10 mouse cellular contexts compared by ENCODE assay signal in genomic region chr17:25111739-25112422, GRCm38 (mm10). TPM values are rescaled to one million over a fixed set of nuclear protein-coding genes. Genes with fewer than 3 reads are reported as not detected.
A peak's percentile ranks its signal among the peaks of the same experiment; 100 is the strongest.
DNase-seq lines count a peak whose midpoint lies in the region; ATAC-seq lines count a peak whose summit lies in the region.
"Had no signal": no experiment of that assay in that cellular context is flagged by ENCODE, and none has a peak within 500 bp of the region (broad histone marks: within the 10 kb centered on the region; RNA-seq: fewer than 3 reads in every experiment).

No protein-coding gene starts in this region.

- peaks cover 31% of the 10 kb centered on the region for H3K36me3 ChIP-seq in liver, embryonic 15.5 days (replicated peaks)
- peaks cover 69% of the 10 kb centered on the region for H3K36me3 ChIP-seq in liver, embryonic 12.5 days
- H3K36me3 ChIP-seq in heart, embryonic 15.5 days = peaks cover 30% of the 10 kb centered on the region

- H3K4me2 ChIP-seq in liver, embryonic 15.5 days = no peak overlapping the region
- H3K4me2 ChIP-seq in liver, embryonic 12.5 days = no peak overlapping the region
- no peak overlapping the region for H3K4me2 ChIP-seq in heart, embryonic 15.5 days
- H3K4me2 ChIP-seq: midbrain, embryonic 12.5 days had no signal

- H3K9ac ChIP-seq in liver, embryonic 15.5 days = no peak overlapping the region
- H3K9ac ChIP-seq in liver, embryonic 12.5 days = no peak overlapping the region
- H3K9ac ChIP-seq in heart, embryonic 15.5 days = peak overlapping the region; percentile 2; the same call in 1 of the 2 replicates
- H3K9ac ChIP-seq: midbrain, embryonic 12.5 days had no signal

- peak overlapping the region; percentile 57; the same call in 1 of the 2 replicates for H3K27ac ChIP-seq in liver, embryonic 15.5 days (replicated peaks)
- H3K27ac ChIP-seq in liver, embryonic 12.5 days = no peak overlapping the region
- H3K27ac ChIP-seq in heart, embryonic 15.5 days = peak overlapping the region; percentile 43
- H3K27ac ChIP-seq: midbrain, embryonic 12.5 days had no signal

- intact Hi-C loops in left cerebral cortex, postnatal 14 days (cut with DNase I) = no loop called here

- ATAC-seq in liver, embryonic 15.5 days (ENCODE audit: insufficient read depth) = no peak
- no peak for ATAC-seq in liver, embryonic 12.5 days
- no peak for ATAC-seq in heart, embryonic 15.5 days (replicated peaks; ENCODE audit: insufficient number of reproducible peaks, insufficient read depth, low FRiP score, low read depth)
- ATAC-seq: Patski had no signal

- H3K9me3 ChIP-seq in liver, embryonic 15.5 days (replicated peaks) = no peaks in the 10 kb centered on the region
- H3K9me3 ChIP-seq in liver, embryonic 12.5 days (replicated peaks) = no peaks in the 10 kb centered on the region
- no peaks in the 10 kb centered on the region for H3K9me3 ChIP-seq in heart, embryonic 15.5 days (replicated peaks)
- H3K9me3 ChIP-seq: midbrain, embryonic 12.5 days had no signal

- 71% methylated on average over 8 of the region's 8 CpGs for WGBS in liver, embryonic 15.5 days (ENCODE audit: insufficient replicate concordance)
- 73% methylated on average over 8 of the region's 8 CpGs for WGBS in liver, embryonic 12.5 days (ENCODE audit: insufficient replicate concordance)
- WGBS in heart, embryonic 15.5 days = 55% methylated on average over 8 of the region's 8 CpGs

- H3K4me1 ChIP-seq in liver, embryonic 15.5 days (replicated peaks) = peaks cover 27% of the 10 kb centered on the region
- peaks cover 35% of the 10 kb centered on the region for H3K4me1 ChIP-seq in liver, embryonic 12.5 days
- H3K4me1 ChIP-seq in heart, embryonic 15.5 days (replicated peaks) = peaks cover 30% of the 10 kb centered on the region

- peak; percentile 65 for DNase-seq in cerebellum, adult 8-10 months
- peak; percentile 40 to 75 for DNase-seq in left cerebral cortex, postnatal 14 days (ENCODE audit: low spot score in 2 of 2)
- no peak for DNase-seq in Muller cell, postnatal 12 days (ENCODE audit: inconsistent ontology term)
- no peak for DNase-seq in natural killer cell, adult 2 months (ENCODE audit: low spot score in 2 of 2)
- no peak for DNase-seq in ovary, postnatal 10 days (ENCODE audit: low spot score)

- no peaks in the 10 kb centered on the region for H3K27me3 ChIP-seq in liver, embryonic 15.5 days
- H3K27me3 ChIP-seq in liver, embryonic 12.5 days (replicated peaks) = no peaks in the 10 kb centered on the region
- H3K27me3 ChIP-seq in heart, embryonic 15.5 days = no peaks in the 10 kb centered on the region
- H3K27me3 ChIP-seq: midbrain, embryonic 12.5 days; Patski had no signal

- H3K4me3 ChIP-seq in liver, embryonic 15.5 days (replicated peaks) = no peak overlapping the region
- H3K4me3 ChIP-seq in liver, embryonic 12.5 days = no peak overlapping the region
- no peak overlapping the region for H3K4me3 ChIP-seq in heart, embryonic 15.5 days
- H3K4me3 ChIP-seq: midbrain, embryonic 12.5 days had no signal

RNA-seq across cellular contexts. Expression of gene Telo2, which starts 3.9 kb away (rescaled TPM):
- 14.3 and 17.4 TPM in 2 replicates for polyA plus RNA-seq in liver, embryonic 15.5 days (2015; fragmentation: Nextera tagmentation; extraction: Ambion mirVana)
- 25.6 and 28.6 TPM in 2 replicates for polyA plus RNA-seq in liver, embryonic 12.5 days (2016; fragmentation: Nextera tagmentation; extraction: Ambion mirVana)
- 22.9 and 33.6 TPM in 2 replicates for polyA plus RNA-seq in heart, embryonic 15.5 days (2015; fragmentation: Nextera tagmentation; extraction: Ambion mirVana)
- 10 to 100 TPM; 29.8 to 32.3 TPM for total RNA-seq in left cerebral cortex, postnatal 14 days (2021)

RNA-seq across cellular contexts. Expression of gene Ptx4, which starts 8.7 kb away (rescaled TPM):
- polyA plus RNA-seq in liver, embryonic 15.5 days (2015; fragmentation: Nextera tagmentation; extraction: Ambion mirVana) = 0.06 and 0.10 TPM in 2 replicates
- not detected in 2 replicates for polyA plus RNA-seq in liver, embryonic 12.5 days (2016; fragmentation: Nextera tagmentation; extraction: Ambion mirVana)
- polyA plus RNA-seq in heart, embryonic 15.5 days (2015; fragmentation: Nextera tagmentation; extraction: Ambion mirVana) = 0.16 and 0.30 TPM in 2 replicates
- 1 to 10 TPM; 1.9 to 2.3 TPM for total RNA-seq in left cerebral cortex, postnatal 14 days (2021)
- polyA plus RNA-seq: midbrain, embryonic 12.5 days had no signal

RNA-seq across cellular contexts. Expression of gene Clcn7, which starts 21.3 kb away (rescaled TPM):
- 10.7 TPM in 2 replicates for polyA plus RNA-seq in liver, embryonic 15.5 days (2015; fragmentation: Nextera tagmentation; extraction: Ambion mirVana)
- 13.7 and 14.8 TPM in 2 replicates for polyA plus RNA-seq in liver, embryonic 12.5 days (2016; fragmentation: Nextera tagmentation; extraction: Ambion mirVana)
- 14.8 and 18.3 TPM in 2 replicates for polyA plus RNA-seq in heart, embryonic 15.5 days (2015; fragmentation: Nextera tagmentation; extraction: Ambion mirVana)
- total RNA-seq in left cerebral cortex, postnatal 14 days (2021) = 10 to 100 TPM; 49.7 to 52.2 TPM

RNA-seq across cellular contexts. Expression of gene Tmem204, which starts 28.5 kb away (rescaled TPM):
- polyA plus RNA-seq in liver, embryonic 15.5 days (2015; fragmentation: Nextera tagmentation; extraction: Ambion mirVana) = 5.6 and 6.5 TPM in 2 replicates
- 6.1 and 7.2 TPM in 2 replicates for polyA plus RNA-seq in liver, embryonic 12.5 days (2016; fragmentation: Nextera tagmentation; extraction: Ambion mirVana)
- polyA plus RNA-seq in heart, embryonic 15.5 days (2015; fragmentation: Nextera tagmentation; extraction: Ambion mirVana) = 23.1 and 24.8 TPM in 2 replicates
- 10 to 100 TPM in 1 of 2 experiments, 1 to 10 TPM in 1; 9.5 to 11.9 TPM for total RNA-seq in left cerebral cortex, postnatal 14 days (2021)

RNA-seq across cellular contexts. Expression of gene Ccdc154, which starts 50.4 kb away (rescaled TPM):
- not detected in 2 replicates for polyA plus RNA-seq in liver, embryonic 15.5 days (2015; fragmentation: Nextera tagmentation; extraction: Ambion mirVana)
- polyA plus RNA-seq in liver, embryonic 12.5 days (2016; fragmentation: Nextera tagmentation; extraction: Ambion mirVana) = not detected in 2 replicates
- 0.05 TPM in 1 of 2 replicates, not detected in the other for polyA plus RNA-seq in heart, embryonic 15.5 days (2015; fragmentation: Nextera tagmentation; extraction: Ambion mirVana)
- total RNA-seq in left cerebral cortex, postnatal 14 days (2021) = under 1 TPM in 1 of 2 experiments, not detected in 1; 0.24 TPM
- polyA plus RNA-seq: midbrain, embryonic 12.5 days had no signal

Comparison
In these comparisons a context has a peak if more than half of its experiments do, and no peak if none do; other contexts are left out.
1. DNase-seq: peak in cerebellum, adult 8-10 months (single experiment) and left cerebral cortex, postnatal 14 days (2 of 2); none in Muller cell, postnatal 12 days (single experiment), natural killer cell, adult 2 months (0 of 2) and ovary, postnatal 10 days (single experiment).